Mouse (Mus musculus): ENCODE results near the gene Vps29. TPM values are rescaled to one million over a fixed set of nuclear protein-coding genes. Genes with fewer than 3 reads are reported as not detected.

The Vps29 gene
- polyA plus RNA-seq, 1 experiment: 148 TPM

GRCm38 (mm10) chr5:122393887-122394286 lies 39.7 kb downstream of the Vps29 start:
- Histone ChIP-seq H3K79me2 (ENCODE audit: control insufficient read depth, insufficient read depth) (peaks cover 36% of the 10 kb centered on the region), H3K36me3 (ENCODE audit: control insufficient read depth, insufficient read depth) (peaks cover 12% of the 10 kb centered on the region), H3ac (ENCODE audit: control insufficient read depth, insufficient read length, low read depth) (no peak overlapping the region), H3K79me3 (ENCODE audit: low read depth) (peaks cover 15% of the 10 kb centered on the region), H3K27me3 (ENCODE audit: control insufficient read depth, insufficient read depth, insufficient read length) (no peaks in the 10 kb centered on the region), H3K4me3 (ENCODE audit: insufficient read depth, poor library complexity, severe bottlenecking) (no peak overlapping the region)
- TF ChIP-seq CTCF (IDR thresholded peaks at IDR 0.05; ENCODE audit: control insufficient read depth, insufficient read depth, insufficient read length): peak; percentile 57
- no peak for TF ChIP-seq FOSL1 (IDR thresholded peaks at IDR 0.05; ENCODE audit: insufficient read depth, low read length, poor library complexity, severe bottlenecking)
- TF ChIP-seq MYOG (IDR thresholded peaks at IDR 0.05; ENCODE audit: control insufficient read depth, extremely low read depth, insufficient read length): no peak

- TF ChIP-seq MYOD1 (IDR thresholded peaks at IDR 0.05; ENCODE audit: control insufficient read depth, insufficient read length, low read depth) (no peak), USF1 (IDR thresholded peaks at IDR 0.05; ENCODE audit: low read depth) (no peak), MYOG (IDR thresholded peaks at IDR 0.05; ENCODE audit: control insufficient read depth, extremely low read depth, insufficient read length) (no peak), CEBPB (IDR thresholded peaks at IDR 0.05; ENCODE audit: low read depth) (no peak), MAX (IDR thresholded peaks at IDR 0.05) (no peak), FOSL1 (IDR thresholded peaks at IDR 0.05; ENCODE audit: insufficient read depth, low read length, poor library complexity, severe bottlenecking) (no peak), CTCF (IDR thresholded peaks at IDR 0.05; ENCODE audit: control insufficient read depth, insufficient read depth, insufficient read length) (no peak)
- Histone ChIP-seq H3K79me3 (ENCODE audit: low read depth) (peaks cover 15% of the 10 kb centered on the region), H3K27me3 (ENCODE audit: control insufficient read depth, insufficient read depth, insufficient read length) (no peaks in the 10 kb centered on the region), H3ac (ENCODE audit: control insufficient read depth, insufficient read length, low read depth) (no peak overlapping the region), H3K79me2 (ENCODE audit: control insufficient read depth, insufficient read depth) (peaks cover 42% of the 10 kb centered on the region), H3K36me3 (ENCODE audit: control insufficient read depth, insufficient read depth) (peaks cover 22% of the 10 kb centered on the region), H3K4me3 (ENCODE audit: insufficient read depth, poor library complexity, severe bottlenecking) (no peak overlapping the region)
These were observed 42.6 kb downstream of the Vps29 start for GRCm38 (mm10) chr5:122396791-122397190.

DNA sequence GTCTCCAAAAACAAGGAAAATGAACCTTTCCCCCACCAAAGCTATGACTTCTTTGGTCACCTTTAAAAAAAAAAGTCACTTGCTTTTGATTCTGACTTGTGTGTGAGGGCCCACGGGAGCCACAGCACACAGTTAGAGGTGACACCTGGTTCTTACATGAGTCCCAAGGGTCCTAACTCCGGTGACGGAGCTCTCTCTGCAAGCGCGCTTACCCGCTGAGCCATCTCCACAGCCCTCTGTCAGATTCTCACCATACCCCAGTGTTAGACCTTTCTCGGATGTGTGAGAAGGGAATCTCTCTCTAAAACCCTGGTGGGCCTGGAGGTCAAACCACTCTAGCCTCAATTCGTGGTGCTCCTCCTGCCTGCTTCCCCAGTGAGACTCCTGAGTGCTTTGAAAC lies 43.3 kb downstream of the Vps29 start:
- Histone ChIP-seq H3K4me3 (ENCODE audit: insufficient read depth, poor library complexity, severe bottlenecking) (no peak overlapping the region), H3K79me2 (ENCODE audit: control insufficient read depth, insufficient read depth) (peaks cover 35% of the 10 kb centered on the region), H3K36me3 (ENCODE audit: control insufficient read depth, insufficient read depth) (peaks cover 29% of the 10 kb centered on the region), H3K27me3 (ENCODE audit: control insufficient read depth, insufficient read depth, insufficient read length) (no peaks in the 10 kb centered on the region), H3ac (ENCODE audit: control insufficient read depth, insufficient read length, low read depth) (no peak overlapping the region), H3K79me3 (ENCODE audit: low read depth) (peaks cover 11% of the 10 kb centered on the region)
- no peak for TF ChIP-seq FOSL1 (IDR thresholded peaks at IDR 0.05; ENCODE audit: insufficient read depth, low read length, poor library complexity, severe bottlenecking)
- no peak for TF ChIP-seq CEBPB (IDR thresholded peaks at IDR 0.05; ENCODE audit: low read depth)
- no peak for TF ChIP-seq MYOD1 (IDR thresholded peaks at IDR 0.05; ENCODE audit: control insufficient read depth, insufficient read length, low read depth)
- no peak for TF ChIP-seq MAX (IDR thresholded peaks at IDR 0.05)
- no peak for TF ChIP-seq CTCF (IDR thresholded peaks at IDR 0.05; ENCODE audit: control insufficient read depth, insufficient read depth, insufficient read length)
- TF ChIP-seq MYOG (IDR thresholded peaks at IDR 0.05; ENCODE audit: control insufficient read depth, extremely low read depth, insufficient read length): no peak
- no peak for TF ChIP-seq USF1 (IDR thresholded peaks at IDR 0.05; ENCODE audit: low read depth)

- Histone ChIP-seq H3K27me3 (ENCODE audit: control insufficient read depth, insufficient read depth, insufficient read length) (no peaks in the 10 kb centered on the region), H3K36me3 (ENCODE audit: control insufficient read depth, insufficient read depth) (peaks cover 53% of the 10 kb centered on the region), H3K4me3 (ENCODE audit: insufficient read depth, poor library complexity, severe bottlenecking) (no peak overlapping the region), H3K79me3 (ENCODE audit: low read depth) (peaks cover 3% of the 10 kb centered on the region), H3K79me2 (ENCODE audit: control insufficient read depth, insufficient read depth) (peaks cover 18% of the 10 kb centered on the region), H3ac (ENCODE audit: control insufficient read depth, insufficient read length, low read depth) (no peak overlapping the region)
- TF ChIP-seq MYOD1 (IDR thresholded peaks at IDR 0.05; ENCODE audit: control insufficient read depth, insufficient read length, low read depth) (no peak), MAX (IDR thresholded peaks at IDR 0.05) (no peak), USF1 (IDR thresholded peaks at IDR 0.05; ENCODE audit: low read depth) (no peak), MYOG (IDR thresholded peaks at IDR 0.05; ENCODE audit: control insufficient read depth, extremely low read depth, insufficient read length) (no peak), CEBPB (IDR thresholded peaks at IDR 0.05; ENCODE audit: low read depth) (no peak), FOSL1 (IDR thresholded peaks at IDR 0.05; ENCODE audit: insufficient read depth, low read length, poor library complexity, severe bottlenecking) (no peak), CTCF (IDR thresholded peaks at IDR 0.05; ENCODE audit: control insufficient read depth, insufficient read depth, insufficient read length) (no peak)
These were observed 45.7 kb downstream of the Vps29 start for GRCm38 (mm10) chr5:122399871-122400270.

DNA sequence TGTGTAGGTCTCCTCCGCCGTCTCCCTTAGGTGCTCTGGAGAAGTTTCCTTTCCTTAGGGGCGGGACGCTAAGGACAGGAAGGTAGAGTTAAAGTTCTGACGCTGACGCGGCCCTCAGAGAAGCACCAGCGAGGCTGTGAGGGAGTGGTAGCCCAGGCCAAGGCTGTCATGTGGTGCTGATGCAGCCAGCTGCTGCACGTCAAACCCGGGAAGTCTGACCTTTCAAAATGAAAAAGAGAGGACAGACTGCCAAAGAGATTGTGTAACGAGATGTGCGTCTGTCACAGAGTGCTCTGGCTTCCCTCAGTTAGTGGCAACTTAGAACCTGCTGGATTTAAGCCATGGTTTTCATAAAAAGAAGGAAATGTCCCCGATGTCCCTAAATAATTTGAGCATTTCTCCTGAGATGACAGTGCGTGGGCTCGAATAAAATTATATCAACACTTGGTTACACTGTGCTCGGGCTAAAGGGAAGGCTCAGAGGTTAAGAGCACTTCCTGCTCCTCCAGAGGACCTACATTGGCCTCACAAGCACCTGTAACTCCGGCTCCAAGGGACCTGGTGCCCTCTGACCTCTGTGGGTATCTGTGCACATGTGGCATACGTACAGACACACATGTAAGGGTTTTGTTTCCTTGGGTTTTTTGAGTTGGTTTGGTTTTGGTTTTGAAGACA lies 46.6 kb downstream of the Vps29 start:
- H3K79me2 ChIP-seq (ENCODE audit: control insufficient read depth, insufficient read depth): peaks cover 13% of the 10 kb centered on the region
- no peaks in the 10 kb centered on the region for H3K27me3 ChIP-seq (ENCODE audit: control insufficient read depth, insufficient read depth, insufficient read length)
- TF ChIP-seq MAX (IDR thresholded peaks at IDR 0.05) (no peak), CTCF (IDR thresholded peaks at IDR 0.05; ENCODE audit: control insufficient read depth, insufficient read depth, insufficient read length) (no peak), MYOG (IDR thresholded peaks at IDR 0.05; ENCODE audit: control insufficient read depth, extremely low read depth, insufficient read length) (no peak), USF1 (IDR thresholded peaks at IDR 0.05; ENCODE audit: low read depth) (no peak), MYOD1 (IDR thresholded peaks at IDR 0.05; ENCODE audit: control insufficient read depth, insufficient read length, low read depth) (no peak), FOSL1 (IDR thresholded peaks at IDR 0.05; ENCODE audit: insufficient read depth, low read length, poor library complexity, severe bottlenecking) (no peak), CEBPB (IDR thresholded peaks at IDR 0.05; ENCODE audit: low read depth) (no peak)
- H3K4me3 ChIP-seq (ENCODE audit: insufficient read depth, poor library complexity, severe bottlenecking): no peak overlapping the region
- H3K79me3 ChIP-seq (ENCODE audit: low read depth): no peaks in the 10 kb centered on the region
- peaks cover 62% of the 10 kb centered on the region for H3K36me3 ChIP-seq (ENCODE audit: control insufficient read depth, insufficient read depth)
- H3ac ChIP-seq (ENCODE audit: control insufficient read depth, insufficient read length, low read depth): no peak overlapping the region

GRCm38 (mm10) chr5:122401303-122401640 lies 47.1 kb downstream of the Vps29 start:
- Histone ChIP-seq H3ac (ENCODE audit: control insufficient read depth, insufficient read length, low read depth) (no peak overlapping the region), H3K4me3 (ENCODE audit: insufficient read depth, poor library complexity, severe bottlenecking) (no peak overlapping the region), H3K36me3 (ENCODE audit: control insufficient read depth, insufficient read depth) (peaks cover 67% of the 10 kb centered on the region), H3K79me2 (ENCODE audit: control insufficient read depth, insufficient read depth) (peaks cover 13% of the 10 kb centered on the region), H3K27me3 (ENCODE audit: control insufficient read depth, insufficient read depth, insufficient read length) (no peaks in the 10 kb centered on the region), H3K79me3 (ENCODE audit: low read depth) (no peaks in the 10 kb centered on the region)
- TF ChIP-seq MAX (IDR thresholded peaks at IDR 0.05) (no peak), CTCF (IDR thresholded peaks at IDR 0.05; ENCODE audit: control insufficient read depth, insufficient read depth, insufficient read length) (peak; percentile 88)
